Mouse (Mus musculus) midbrain, embryonic 16.5 days (tissue): ENCODE results near the gene Ssbp2. TPM values are rescaled to one million over a fixed set of nuclear protein-coding genes. Genes with fewer than 3 reads are reported as not detected.

ENCODE experiments used
- ATAC-seq: fragments of 200-750 bp; cut with Nextera tagmentation; 2 replicates; pipeline ENCODE4 v1.8.0; 2017; ENCODE audit warnings: moderate TSS enrichment
- H3K27ac ChIP-seq: fragments of 300-500 bp; sonication (generic); 2 replicates; pipeline ENCODE4 v1.5.1; 2014; ENCODE audit warnings: mild to moderate bottlenecking, low read length, mixed read lengths
- H3K27me3 ChIP-seq: fragments of 300-500 bp; sonication (generic); 2 replicates; pipeline ENCODE4 v1.6.1; 2014; ENCODE audit warnings: low read depth, low read length, mixed read lengths; ENCODE audit not compliant: control insufficient read depth, insufficient read depth
- H3K36me3 ChIP-seq: fragments of 300-500 bp; sonication (generic); 2 replicates; pipeline ENCODE4 v1.6.1; 2014; ENCODE audit warnings: mild to moderate bottlenecking, low read length, moderate library complexity, mixed read lengths; ENCODE audit not compliant: control insufficient read depth, insufficient read depth
- H3K4me1 ChIP-seq: fragments of 300-500 bp; sonication (generic); 2 replicates; pipeline ENCODE4 v1.6.1; 2014; ENCODE audit warnings: mild to moderate bottlenecking, low read length, mixed read lengths; ENCODE audit not compliant: control insufficient read depth, insufficient read depth
- H3K4me2 ChIP-seq: fragments of 300-500 bp; sonication (generic); 2 replicates; pipeline ENCODE4 v1.6.1; 2014; ENCODE audit warnings: mild to moderate bottlenecking, low read length, mixed read lengths
- H3K4me3 ChIP-seq: fragments of 300-500 bp; sonication (generic); 2 replicates; pipeline ENCODE4 v1.5.1; 2014; ENCODE audit warnings: low read depth, mild to moderate bottlenecking, low read length, moderate library complexity, mixed read lengths
- H3K9ac ChIP-seq: fragments of 300-500 bp; sonication (generic); 2 replicates; pipeline ENCODE4 v1.6.1; 2014; ENCODE audit warnings: low read depth, low read length, mixed read lengths
- H3K9me3 ChIP-seq: fragments of 300-500 bp; sonication (generic); replicated peaks from 2 replicates; pipeline ENCODE4 v1.6.1; 2014; ENCODE audit warnings: mild to moderate bottlenecking, low read length, mixed read lengths; ENCODE audit not compliant: control insufficient read depth, poor library complexity, severe bottlenecking
- WGBS: fragments of 180-500 bp; shearing (Covaris S2); extraction: QIAGEN DNeasy Blood & Tissue Kit; methylation state at CpG from one replicate; pipeline ENCODE4 v1.1.7; 2014; 5-methylcytosine and 5-hydroxymethylcytosine counted together
- polyA plus RNA-seq: library from polyadenylated mRNA; unstranded; fragments of >200 nt; fragmentation: Nextera tagmentation; extraction: Ambion mirVana; gene quantifications from 2 replicates; pipeline ENCODE4 v1.2.1, GENCODE M21; 2015

Ssbp2 gene
- polyA plus RNA-seq, 1 experiment from 2014 or later = 255 TPM

GRCm38 (mm10) chr13:91586368-91586767 lies 126.3 kb downstream of the Ssbp2 start:
- 78% methylated on average over 5 of the region's 5 CpGs for WGBS
- no peak for ATAC-seq

GRCm38 (mm10) chr13:91588475-91588874 lies 128.4 kb downstream of the Ssbp2 start:
- Histone ChIP-seq H3K4me1 (no peaks in the 10 kb centered on the region), H3K36me3 (no peaks in the 10 kb centered on the region), H3K9me3 (no peaks in the 10 kb centered on the region), H3K4me3 (no peak overlapping the region), H3K27ac (no peak overlapping the region), H3K4me2 (no peak overlapping the region), H3K9ac (no peak overlapping the region), H3K27me3 (no peaks in the 10 kb centered on the region)
- no peak for ATAC-seq
- WGBS = 13% methylated on average over 2 of the region's 2 CpGs

More at GRCm38 (mm10) chr13:91586368-91586767, 126.3 kb downstream of the Ssbp2 start:
- H3K27ac ChIP-seq = no peak overlapping the region
- no peaks in the 10 kb centered on the region for H3K4me1 ChIP-seq
- no peaks in the 10 kb centered on the region for H3K27me3 ChIP-seq
- no peaks in the 10 kb centered on the region for H3K36me3 ChIP-seq
- H3K9ac ChIP-seq = no peak overlapping the region
- no peak overlapping the region for H3K4me3 ChIP-seq
- H3K9me3 ChIP-seq = no peaks in the 10 kb centered on the region
- no peak overlapping the region for H3K4me2 ChIP-seq

GRCm38 (mm10) chr13:91591863-91592262 lies 131.8 kb downstream of the Ssbp2 start:
- WGBS = 52% methylated on average over 4 of the region's 4 CpGs
- Histone ChIP-seq H3K27me3 (no peaks in the 10 kb centered on the region), H3K4me3 (no peak overlapping the region), H3K36me3 (no peaks in the 10 kb centered on the region), H3K4me2 (no peak overlapping the region), H3K4me1 (no peaks in the 10 kb centered on the region), H3K9me3 (no peaks in the 10 kb centered on the region), H3K9ac (no peak overlapping the region), H3K27ac (no peak overlapping the region)
- no peak for ATAC-seq

GRCm38 (mm10) chr13:91595284-91595683 lies 135.2 kb downstream of the Ssbp2 start:
- Histone ChIP-seq H3K4me2 (no peak overlapping the region), H3K9ac (no peak overlapping the region), H3K4me3 (no peak overlapping the region), H3K27ac (no peak overlapping the region), H3K36me3 (no peaks in the 10 kb centered on the region), H3K4me1 (no peaks in the 10 kb centered on the region), H3K9me3 (no peaks in the 10 kb centered on the region), H3K27me3 (no peaks in the 10 kb centered on the region)
- 73% methylated on average over 1 of the region's 1 CpGs for WGBS
- ATAC-seq = no peak

GRCm38 (mm10) chr13:91599594-91599993 lies 139.5 kb downstream of the Ssbp2 start:
- 98% methylated on average over 3 of the region's 3 CpGs for WGBS
- no peaks in the 10 kb centered on the region for H3K4me1 ChIP-seq
- no peak overlapping the region for H3K27ac ChIP-seq
- H3K36me3 ChIP-seq = no peaks in the 10 kb centered on the region
- H3K4me2 ChIP-seq = no peak overlapping the region
- no peaks in the 10 kb centered on the region for H3K9me3 ChIP-seq
- no peaks in the 10 kb centered on the region for H3K27me3 ChIP-seq
- H3K4me3 ChIP-seq = no peak overlapping the region
- ATAC-seq = no peak
- H3K9ac ChIP-seq = no peak overlapping the region

DNA sequence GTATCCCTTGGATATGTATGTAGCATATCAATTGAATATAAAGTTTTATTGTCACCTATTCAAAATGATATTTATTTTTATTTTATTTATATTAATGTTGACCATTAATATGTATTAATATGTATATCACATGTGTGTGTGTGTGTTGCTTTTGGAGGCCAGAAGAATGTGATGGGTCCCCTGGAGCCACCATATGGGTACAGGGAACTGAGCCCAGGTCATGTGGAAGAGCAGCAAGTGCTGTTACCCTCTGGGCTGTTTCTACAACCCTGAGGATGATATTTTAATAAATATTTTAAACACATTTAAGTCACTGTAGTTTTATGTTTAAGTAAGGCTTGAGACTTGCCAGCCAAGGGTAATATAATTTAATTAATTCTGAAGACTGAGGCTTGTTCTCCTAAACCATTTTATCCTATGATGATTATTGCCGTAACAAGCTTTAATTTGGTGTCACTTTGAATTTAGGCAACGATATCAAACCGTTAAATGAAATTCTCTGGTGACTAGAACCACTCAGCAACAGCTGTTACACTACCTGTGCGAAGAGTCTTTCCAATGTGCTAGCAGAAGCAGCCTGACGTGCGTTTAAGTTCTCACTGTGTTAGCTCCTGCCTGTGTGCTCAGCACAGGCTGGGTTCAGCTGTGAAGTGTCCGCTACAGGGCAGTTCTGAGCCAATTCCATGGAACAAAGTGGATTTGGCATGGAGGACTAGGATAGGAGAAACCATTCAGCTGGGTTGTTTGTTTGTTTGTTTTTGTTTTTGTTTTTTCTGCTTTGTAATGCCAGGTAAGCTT lies 145.2 kb downstream of the Ssbp2 start:
- Histone ChIP-seq H3K27ac (no peak overlapping the region), H3K4me1 (peaks cover 2% of the 10 kb centered on the region; the same call in 1 of the 2 replicates), H3K9ac (no peak overlapping the region), H3K4me3 (no peak overlapping the region), H3K9me3 (no peaks in the 10 kb centered on the region), H3K4me2 (no peak overlapping the region), H3K36me3 (no peaks in the 10 kb centered on the region), H3K27me3 (no peaks in the 10 kb centered on the region)
- peak; percentile 66; the same call in 1 of the 2 replicates for ATAC-seq
- 54% methylated on average over 7 of the region's 7 CpGs for WGBS

DNA sequence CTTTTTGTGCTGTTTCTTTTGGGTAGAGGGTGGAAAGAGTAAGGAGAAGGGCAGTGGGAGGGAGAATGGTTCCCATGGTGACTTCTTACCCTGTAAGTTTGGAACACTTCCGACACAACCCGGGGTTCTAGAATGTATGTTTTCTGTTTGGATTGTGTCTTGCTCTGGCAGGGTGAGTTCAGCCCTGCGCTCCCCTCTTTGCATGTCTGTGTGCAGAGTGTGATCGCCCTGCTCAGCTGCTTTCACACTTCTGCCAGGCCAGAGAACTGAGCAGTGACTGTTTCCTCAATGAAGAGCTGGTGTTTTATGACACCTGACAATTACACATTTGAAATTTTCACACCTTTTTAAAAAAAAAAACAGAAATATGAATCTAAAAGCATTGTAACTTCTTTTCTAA lies 150.5 kb downstream of the Ssbp2 start:
- no peak for ATAC-seq
- no peak overlapping the region for H3K27ac ChIP-seq
- H3K4me1 ChIP-seq = no peaks in the 10 kb centered on the region
- no peak overlapping the region for H3K9ac ChIP-seq
- no peaks in the 10 kb centered on the region for H3K36me3 ChIP-seq
- WGBS = 77% methylated on average over 4 of the region's 4 CpGs
- H3K4me3 ChIP-seq = no peak overlapping the region
- H3K27me3 ChIP-seq = no peaks in the 10 kb centered on the region
- no peaks in the 10 kb centered on the region for H3K9me3 ChIP-seq
- H3K4me2 ChIP-seq = no peak overlapping the region

- Histone ChIP-seq H3K4me1 (no peaks in the 10 kb centered on the region), H3K9ac (no peak overlapping the region), H3K36me3 (no peaks in the 10 kb centered on the region), H3K4me3 (no peak overlapping the region), H3K4me2 (no peak overlapping the region), H3K9me3 (no peaks in the 10 kb centered on the region), H3K27ac (no peak overlapping the region), H3K27me3 (no peaks in the 10 kb centered on the region)
- ATAC-seq = no peak
- 92% methylated on average over 3 of the region's 3 CpGs for WGBS
Measured at GRCm38 (mm10) chr13:91611909-91612308, 151.8 kb downstream of the Ssbp2 start.

DNA sequence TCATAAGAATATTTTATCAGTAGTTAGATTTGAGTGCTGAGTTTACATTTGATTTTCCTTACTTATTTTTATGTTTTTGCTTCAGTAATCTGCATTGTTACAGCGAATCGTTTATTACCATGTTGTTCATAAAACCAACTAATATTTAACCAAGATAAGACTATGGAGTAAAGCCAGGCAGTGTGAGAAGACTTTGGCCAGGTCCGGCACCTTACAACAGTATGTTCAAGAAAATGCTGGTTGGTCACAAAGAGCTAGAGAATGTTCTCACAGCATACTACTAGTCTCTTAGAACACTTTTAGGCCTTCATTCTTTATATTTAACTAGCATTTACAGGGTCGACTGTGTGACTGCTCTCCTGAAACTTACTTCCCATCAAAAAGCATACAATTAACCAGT lies 152.5 kb downstream of the Ssbp2 start:
- no peaks in the 10 kb centered on the region for H3K4me1 ChIP-seq
- no peaks in the 10 kb centered on the region for H3K36me3 ChIP-seq
- H3K9me3 ChIP-seq = no peaks in the 10 kb centered on the region
- H3K4me3 ChIP-seq = no peak overlapping the region
- no peak overlapping the region for H3K9ac ChIP-seq
- H3K4me2 ChIP-seq = no peak overlapping the region
- 94% methylated on average over 4 of the region's 4 CpGs for WGBS
- no peak overlapping the region for H3K27ac ChIP-seq
- ATAC-seq = no peak
- H3K27me3 ChIP-seq = no peaks in the 10 kb centered on the region
